Mouse (Mus musculus) lung, adult 2 months (tissue): ENCODE results near the gene Nfil3. TPM values are rescaled to one million over a fixed set of nuclear protein-coding genes. Genes with fewer than 3 reads are reported as not detected.

ENCODE experiments used
- DNase-seq: peaks from one replicate; pipeline ENCODE4 v3.0.0; 2022
- H3K4me1 ChIP-seq: fragments of 200-500 bp; 2 replicates; pipeline ENCODE4 v1.6.1; 2011; ENCODE audit warnings: low read length; ENCODE audit not compliant: control insufficient read depth, insufficient read depth
- H3K4me3 ChIP-seq: fragments of 200-500 bp; replicated peaks from 2 replicates; pipeline ENCODE3; 2011; ENCODE audit warnings: low read depth, mild to moderate bottlenecking, control low read depth, low read length; ENCODE audit errors: extremely low read depth
- CTCF ChIP-seq: fragments of 200-500 bp; IDR thresholded peaks from 2 replicates; pipeline ENCODE4 v1.5.1; 2011; ENCODE audit warnings: mild to moderate bottlenecking, low read length, control low read depth; ENCODE audit not compliant: insufficient read depth
- POLR2A ChIP-seq: fragments of 200-500 bp; IDR thresholded peaks from 2 replicates; pipeline ENCODE4 v1.6.1; 2011; ENCODE audit warnings: low read depth, mild to moderate bottlenecking, control low read depth, low read length, borderline replicate concordance; ENCODE audit errors: extremely low read depth
- WGBS: fragments of 180-500 bp; shearing (Covaris S2); methylation state at CpG from one replicate; pipeline ENCODE4 v1.1.7; 2018; 5-methylcytosine and 5-hydroxymethylcytosine counted together
- polyA plus RNA-seq: library from polyadenylated mRNA; depleted of rRNA; stranded (reverse); fragments of >200 nt; gene quantifications from 2 replicates; pipeline ENCODE4 v1.2.3, GENCODE M21; 2012

Nfil3 gene
- polyA plus RNA-seq, 1 experiment, result 4.5 TPM

DNA sequence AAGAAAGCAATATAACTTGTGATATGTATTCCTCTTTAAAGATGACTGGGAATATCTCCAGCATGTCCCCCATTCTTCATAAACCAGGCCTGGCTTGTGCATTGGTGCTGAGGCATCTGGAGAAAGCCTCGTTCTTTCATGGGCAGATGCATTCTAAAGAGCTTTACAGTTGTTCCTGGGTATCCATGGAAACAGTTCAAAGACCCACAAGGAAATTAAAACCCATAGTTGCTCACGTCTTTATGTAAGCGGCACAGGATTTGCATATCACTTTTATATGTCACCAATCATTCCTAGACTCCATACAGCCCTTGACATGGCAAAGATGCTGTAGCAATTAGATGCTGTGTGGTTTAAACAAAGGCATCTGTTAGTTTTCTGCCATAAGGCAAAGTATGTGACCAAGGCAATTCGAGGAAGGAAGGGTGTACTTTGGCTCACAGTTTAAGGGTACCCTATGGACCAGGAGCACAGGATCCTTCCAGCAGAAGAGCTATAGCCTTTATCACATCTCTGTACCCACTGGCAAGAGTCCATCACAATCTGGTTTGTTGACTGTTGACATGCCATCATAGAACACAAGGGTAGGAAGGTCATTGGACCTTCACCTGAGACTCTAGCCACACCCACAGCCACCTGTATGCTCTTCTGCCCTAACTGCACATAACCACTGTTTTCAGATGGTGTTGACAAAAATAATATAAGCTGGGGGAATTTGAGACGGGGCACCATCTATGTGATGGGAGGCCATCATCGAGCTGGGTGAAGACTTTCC is 26.9 kb downstream of the Nfil3 start:
- 90% methylated on average over 6 of the region's 6 CpGs for WGBS
- TF ChIP-seq POLR2A (no peak), CTCF (no peak)

DNA sequence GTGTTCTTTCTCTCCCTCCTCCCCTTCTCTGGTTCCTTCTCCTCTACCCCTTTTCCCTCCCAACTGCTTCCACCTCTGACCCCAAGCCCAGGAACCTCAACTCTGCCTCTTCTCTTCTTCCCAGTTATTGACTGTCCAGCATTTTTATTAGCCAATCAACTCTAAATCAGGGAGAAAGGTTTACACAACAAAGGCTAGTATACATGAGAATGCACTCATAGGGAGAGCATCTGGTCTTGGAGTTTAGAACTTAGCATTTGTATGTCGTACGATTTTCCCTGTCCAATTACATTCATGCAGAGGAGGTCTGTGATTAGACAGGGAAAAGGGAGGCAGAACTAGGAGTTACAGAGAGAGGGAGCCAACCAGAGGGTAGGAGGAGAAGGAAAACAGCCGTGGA is 31.7 kb downstream of the Nfil3 start:
- TF ChIP-seq POLR2A (no peak), CTCF (no peak)
- no peak overlapping the region for H3K4me3 ChIP-seq
- WGBS, result 88% methylated on average over 3 of the region's 3 CpGs

More for the DNA sequence above, 26.9 kb downstream of the Nfil3 start:
- Histone ChIP-seq H3K4me3 (no peak overlapping the region), H3K4me1 (no peaks in the 10 kb centered on the region)
- DNase-seq, result no peak

DNA sequence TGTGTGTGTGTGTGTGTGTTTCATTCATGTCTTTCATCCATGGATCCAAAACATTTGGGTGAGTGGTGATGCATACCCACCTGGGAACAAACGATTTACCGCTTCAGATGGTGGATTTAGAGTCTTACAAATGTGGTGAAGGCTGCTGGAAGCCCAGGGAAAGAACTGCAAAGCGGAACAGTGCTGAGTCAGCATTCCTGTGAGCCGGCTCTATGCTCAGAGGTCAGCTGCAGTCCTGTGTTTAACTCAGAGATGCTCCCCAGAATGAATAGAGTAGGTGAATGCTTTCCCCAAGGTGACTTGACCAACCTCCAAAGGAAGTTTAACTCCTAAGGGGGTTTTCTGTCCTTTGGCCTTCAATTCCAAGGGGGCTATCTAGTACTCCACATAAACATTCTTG is 33.3 kb downstream of the Nfil3 start:
- DNase-seq, result no peak
- TF ChIP-seq POLR2A (no peak), CTCF (no peak)
- Histone ChIP-seq H3K4me1 (no peaks in the 10 kb centered on the region), H3K4me3 (no peak overlapping the region)
- WGBS, result 91% methylated on average over 4 of the region's 4 CpGs

More for the DNA sequence above, 31.7 kb downstream of the Nfil3 start:
- DNase-seq, result no peak
- no peaks in the 10 kb centered on the region for H3K4me1 ChIP-seq

DNA sequence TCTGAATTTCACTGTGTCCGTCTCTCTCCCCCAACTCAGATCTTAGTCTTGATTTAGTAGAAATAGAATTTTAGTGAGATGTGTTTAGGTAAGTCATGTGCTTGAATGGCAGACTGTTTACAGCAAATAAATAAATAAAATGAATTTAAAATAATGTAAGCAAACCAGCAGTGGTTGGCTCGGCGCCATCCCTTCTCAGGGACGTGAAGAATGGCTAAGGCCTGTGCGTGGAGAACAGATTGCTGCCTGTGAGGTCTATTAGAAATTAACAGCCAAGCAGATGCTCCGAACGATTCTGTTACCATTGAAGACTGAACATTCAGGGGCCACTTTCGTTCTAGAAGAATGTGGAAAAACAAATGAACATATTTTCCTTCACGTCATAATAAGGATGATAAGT is 35.1 kb downstream of the Nfil3 start:
- WGBS, result 71% methylated on average over 9 of the region's 9 CpGs
- H3K4me1 ChIP-seq, result no peaks in the 10 kb centered on the region
- H3K4me3 ChIP-seq, result no peak overlapping the region
- no peak for TF ChIP-seq CTCF
- no peak for TF ChIP-seq POLR2A
- DNase-seq, result no peak

DNA sequence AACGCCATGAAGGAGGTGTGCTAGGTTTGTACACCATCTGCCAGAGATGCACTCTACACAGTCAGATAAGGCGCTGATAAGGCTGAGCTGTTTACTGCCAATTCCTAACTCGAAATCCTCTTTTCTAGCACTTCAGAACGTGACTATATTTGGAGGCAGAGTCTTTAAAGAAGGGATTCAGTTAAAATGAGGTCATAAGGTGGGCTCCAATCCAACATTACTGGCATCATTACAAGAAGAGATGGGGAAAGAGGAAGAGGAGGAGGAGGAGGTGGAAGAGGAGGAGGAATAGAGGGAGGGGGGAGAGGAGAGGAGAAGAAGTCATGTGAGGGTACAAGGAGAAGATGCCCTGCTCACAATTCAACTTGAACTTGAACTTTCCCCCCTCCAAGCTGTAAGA is 36.8 kb downstream of the Nfil3 start:
- Histone ChIP-seq H3K4me3 (no peak overlapping the region), H3K4me1 (no peaks in the 10 kb centered on the region)
- TF ChIP-seq CTCF (no peak), POLR2A (no peak)
- WGBS, result 31% methylated on average over 4 of the region's 4 CpGs
- DNase-seq, result no peak

DNA sequence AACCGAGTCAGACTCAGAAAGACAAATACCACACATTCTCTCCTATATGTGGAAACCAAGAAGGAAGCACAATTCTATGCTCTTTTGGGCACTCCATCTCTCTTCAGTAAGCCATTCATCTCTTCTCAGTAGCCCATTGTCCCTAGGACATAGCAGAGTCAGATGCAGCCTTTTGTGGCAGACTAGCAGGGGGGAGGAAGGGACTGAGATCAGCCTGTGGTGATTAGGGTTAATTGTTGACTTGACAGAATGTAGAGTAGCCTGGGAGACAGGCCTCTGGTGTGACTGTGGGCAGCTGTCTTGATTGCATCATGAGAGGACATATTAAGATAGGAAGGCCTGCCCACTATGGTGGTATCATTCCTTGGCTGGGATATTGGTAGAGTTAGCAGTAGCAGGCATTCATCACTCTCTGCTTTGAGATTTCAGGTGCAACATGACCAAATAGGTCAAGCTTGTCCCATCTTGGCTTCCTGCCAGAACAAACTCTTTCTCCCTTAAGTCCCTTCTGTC is 37.9 kb downstream of the Nfil3 start:
- TF ChIP-seq CTCF (no peak), POLR2A (no peak)
- H3K4me3 ChIP-seq, result no peak overlapping the region
- no peak for DNase-seq
- WGBS, result 81% methylated on average over 1 of the region's 1 CpGs
- no peaks in the 10 kb centered on the region for H3K4me1 ChIP-seq

DNA sequence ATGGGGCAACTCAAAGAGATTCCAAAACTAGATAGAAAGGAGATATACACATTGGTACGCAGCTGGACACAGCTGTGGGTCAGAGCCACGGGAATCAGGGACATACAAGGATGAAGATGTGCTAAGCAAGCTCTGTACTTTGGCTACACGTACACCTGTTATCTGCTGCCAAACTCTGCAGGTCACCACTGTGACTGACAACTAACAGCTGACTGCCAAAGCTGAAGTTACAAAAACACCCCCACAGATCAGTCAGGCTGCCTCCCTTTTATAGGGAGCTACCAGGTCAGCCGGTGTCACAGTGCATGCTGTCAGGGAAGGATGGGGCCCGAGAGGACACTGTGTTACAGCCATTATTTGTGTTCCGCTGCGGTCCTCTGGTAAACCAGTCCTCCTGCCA is 39.9 kb downstream of the Nfil3 start:
- no peak for DNase-seq
- 84% methylated on average over 7 of the region's 7 CpGs for whole genome bisulfite sequencing
- no peak for TF ChIP-seq CTCF
- no peak for TF ChIP-seq POLR2A
- Histone ChIP-seq H3K4me1 (no peaks in the 10 kb centered on the region), H3K4me3 (no peak overlapping the region)

DNA sequence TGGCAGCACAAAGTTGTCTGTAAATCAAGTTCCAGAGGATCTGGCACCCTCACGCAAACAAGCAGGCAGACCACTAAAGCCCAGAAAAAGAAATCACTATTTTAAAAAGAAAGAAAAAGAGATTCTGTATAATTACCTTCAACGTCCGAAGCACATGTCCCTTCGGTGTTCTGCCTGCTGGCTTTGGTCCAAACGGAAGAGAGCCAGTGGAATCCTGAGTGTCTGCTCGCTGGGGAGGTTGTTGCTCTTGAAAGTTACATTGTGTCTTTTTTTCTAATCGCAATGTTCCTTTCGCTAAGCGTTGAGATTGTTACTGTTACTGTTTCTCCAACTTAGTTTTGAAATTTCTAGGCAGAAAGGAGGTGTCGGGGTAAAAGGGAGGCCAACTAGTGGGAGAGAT is 50.3 kb downstream of the Nfil3 start:
- TF ChIP-seq CTCF (no peak), POLR2A (no peak)
- DNase-seq, result no peak
- 51% methylated on average over 10 of the region's 10 CpGs for WGBS
- peaks cover 8% of the 10 kb centered on the region for H3K4me1 ChIP-seq
- H3K4me3 ChIP-seq, result no peak overlapping the region

DNA sequence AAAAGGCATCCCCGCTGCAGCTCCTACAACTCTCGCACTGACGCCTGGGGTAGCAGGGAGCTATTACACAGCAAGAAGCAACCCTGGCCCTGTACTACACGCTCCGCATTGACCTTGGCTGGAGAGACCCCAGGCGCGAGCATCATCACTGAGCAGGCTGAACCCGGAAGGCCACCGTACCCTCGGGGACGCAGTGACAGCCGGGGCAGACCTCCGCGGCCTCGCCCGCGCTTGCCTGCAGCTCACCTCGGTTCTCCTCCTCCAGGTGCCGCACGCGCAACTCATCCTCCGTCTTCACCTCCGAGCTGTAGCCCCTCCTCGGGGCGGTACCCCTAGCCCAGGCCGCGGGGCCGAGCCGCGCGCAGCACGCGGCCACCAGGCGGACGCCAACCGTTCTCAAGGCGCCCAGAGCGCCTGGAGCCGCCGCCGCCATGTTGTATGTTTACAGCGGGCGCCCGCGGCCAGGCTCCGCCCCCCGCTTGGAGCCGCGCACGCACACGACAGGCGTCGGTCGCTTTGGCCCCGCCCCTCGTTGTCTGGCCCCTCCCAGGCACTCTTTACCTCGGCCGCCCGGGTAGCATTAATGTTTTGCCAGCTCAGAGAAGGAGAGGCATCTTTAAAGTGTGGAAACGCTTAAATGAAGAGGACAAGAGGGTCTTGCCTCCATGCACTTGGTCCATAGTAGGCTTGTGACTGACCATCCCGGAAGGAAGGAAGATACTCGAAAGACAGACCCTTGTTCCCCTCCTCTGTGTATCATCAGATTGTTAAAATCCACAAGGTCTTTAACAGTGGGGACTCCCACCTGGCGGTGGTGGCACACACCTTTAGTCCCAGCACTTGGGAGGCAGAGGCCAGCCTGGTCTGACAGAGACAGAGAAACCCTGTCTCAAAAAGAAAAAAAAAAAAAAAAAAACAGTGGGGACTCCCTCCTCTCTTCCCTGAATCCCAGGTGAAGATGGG is 51.4 kb downstream of the Nfil3 start, which contains the start of gene Auh:
TSS of gene Auh (minus strand) at position 473 of the 963 bp plus-strand sequence.
- Histone ChIP-seq H3K4me3 (peak within 1 kb of the TSS; percentile 89), H3K4me1 (peaks cover 8% of the 10 kb centered on the region)
- under 1% methylated on average over 63 of the region's 63 CpGs for WGBS
- peak; percentile 81 for DNase-seq
- TF ChIP-seq CTCF, result no peak
- peak; percentile 42 for TF ChIP-seq POLR2A
